Mouse (Mus musculus): ENCODE measurements at regions not wholly inside any gene's neighbourhood (a gene's known extent, or its start where the extent isn't known, plus 50 kb on each side); places are given as distances from the start of the nearest gene placed in this dataset.

GRCm38 (mm10) chr8:17782650-17783049 lies 1195.4 kb downstream of the Defb40 start:
- Histone ChIP-seq H3K4me3 (ENCODE audit: low read depth, low read length) (no peak overlapping the region), H3K4me1 (replicated peaks; ENCODE audit: control insufficient read depth, insufficient read depth, low read length) (no peaks in the 10 kb centered on the region), H3K4me2 (ENCODE audit: low read depth, low read length, severe bottlenecking) (no peak overlapping the region), H3K9ac (ENCODE audit: low read length) (no peak overlapping the region), H3K9me3 (ENCODE audit: control insufficient read depth, low read length) (no peaks in the 10 kb centered on the region), H3K36me3 (ENCODE audit: control insufficient read depth, insufficient read depth, low read length) (no peaks in the 10 kb centered on the region), H3K27me3 (ENCODE audit: control insufficient read depth, insufficient read depth, low read length) (no peaks in the 10 kb centered on the region), H3K27ac (ENCODE audit: low read depth, low read length) (no peak overlapping the region)
- no peak for ATAC-seq (replicated peaks; ENCODE audit: low FRiP score)
- WGBS, result 77% methylated on average over 1 of the region's 1 CpGs
- DNase-seq (ENCODE audit: low spot score), result no peak

DNA sequence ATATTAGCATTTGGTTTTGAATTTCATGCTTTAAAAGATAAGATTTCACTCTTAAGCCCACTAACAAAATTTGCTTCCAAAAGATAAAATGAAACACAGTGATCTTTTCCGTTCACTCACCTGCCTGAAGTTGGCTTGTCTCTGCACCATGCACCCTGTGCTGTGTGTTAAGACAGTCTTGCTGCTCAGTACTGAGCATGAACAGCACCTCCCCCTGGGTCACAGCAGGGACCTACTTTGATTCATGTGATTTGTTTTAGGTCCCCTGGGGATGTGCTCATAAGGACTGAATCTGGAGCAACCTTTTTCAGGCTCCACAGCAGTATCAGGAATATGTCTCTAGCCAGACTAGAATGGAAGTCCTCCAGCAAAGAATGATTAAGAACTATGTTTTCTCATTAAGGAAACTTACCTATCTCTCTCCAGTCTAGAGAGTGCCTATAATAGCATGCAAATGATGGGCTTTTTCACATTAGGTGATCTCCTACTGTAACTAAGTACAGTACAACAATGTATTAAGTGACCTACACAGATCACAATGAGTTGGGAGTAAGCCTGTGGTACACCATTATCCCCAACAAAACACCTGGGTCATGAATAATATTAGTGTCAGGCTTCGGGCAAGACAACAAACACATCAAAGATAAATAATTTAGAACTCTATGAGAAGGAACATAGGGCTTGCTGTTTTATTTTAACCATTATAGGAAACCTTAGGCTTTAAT lies 1196.3 kb downstream of the Defb40 start:
- H3K4me2 ChIP-seq (ENCODE audit: low read depth, low read length, severe bottlenecking), result no peak overlapping the region
- no peak overlapping the region for H3K4me3 ChIP-seq (ENCODE audit: low read depth, low read length)
- no peak overlapping the region for H3K9ac ChIP-seq (ENCODE audit: low read length)
- H3K9me3 ChIP-seq (ENCODE audit: control insufficient read depth, low read length), result no peaks in the 10 kb centered on the region
- WGBS, result 79% methylated on average over 2 of the region's 2 CpGs
- DNase-seq (ENCODE audit: low spot score) (no peak), ATAC-seq (replicated peaks; ENCODE audit: low FRiP score) (no peak)
- H3K4me1 ChIP-seq (replicated peaks; ENCODE audit: control insufficient read depth, insufficient read depth, low read length), result no peaks in the 10 kb centered on the region
- no peaks in the 10 kb centered on the region for H3K27me3 ChIP-seq (ENCODE audit: control insufficient read depth, insufficient read depth, low read length)
- no peaks in the 10 kb centered on the region for H3K36me3 ChIP-seq (ENCODE audit: control insufficient read depth, insufficient read depth, low read length)
- no peak overlapping the region for H3K27ac ChIP-seq (ENCODE audit: low read depth, low read length)

GRCm38 (mm10) chr8:17775411-17775810 lies 1202.6 kb downstream of the Defb40 start:
- Histone ChIP-seq H3K4me1 (replicated peaks; ENCODE audit: control insufficient read depth, insufficient read depth, low read length) (no peaks in the 10 kb centered on the region), H3K27me3 (ENCODE audit: control insufficient read depth, insufficient read depth, low read length) (no peaks in the 10 kb centered on the region), H3K36me3 (ENCODE audit: control insufficient read depth, insufficient read depth, low read length) (no peaks in the 10 kb centered on the region), H3K27ac (ENCODE audit: low read depth, low read length) (no peak overlapping the region), H3K4me3 (ENCODE audit: low read depth, low read length) (no peak overlapping the region), H3K9ac (ENCODE audit: low read length) (no peak overlapping the region), H3K4me2 (ENCODE audit: low read depth, low read length, severe bottlenecking) (no peak overlapping the region), H3K9me3 (ENCODE audit: control insufficient read depth, low read length) (no peaks in the 10 kb centered on the region)
- 60% methylated on average over 3 of the region's 3 CpGs for WGBS
- DNase-seq (ENCODE audit: low spot score) (no peak), ATAC-seq (replicated peaks; ENCODE audit: low FRiP score) (no peak)

- no peaks in the 10 kb centered on the region for H3K36me3 ChIP-seq (ENCODE audit: control insufficient read depth, insufficient read depth, low read length)
- 90% methylated on average over 1 of the region's 1 CpGs for WGBS
- no peak overlapping the region for H3K27ac ChIP-seq (ENCODE audit: low read depth, low read length)
- H3K27me3 ChIP-seq (ENCODE audit: control insufficient read depth, insufficient read depth, low read length), result no peaks in the 10 kb centered on the region
- no peak overlapping the region for H3K9ac ChIP-seq (ENCODE audit: low read length)
- no peak overlapping the region for H3K4me3 ChIP-seq (ENCODE audit: low read depth, low read length)
- DNase-seq (ENCODE audit: low spot score) (no peak), ATAC-seq (replicated peaks; ENCODE audit: low FRiP score) (no peak)
- H3K9me3 ChIP-seq (ENCODE audit: control insufficient read depth, low read length), result no peaks in the 10 kb centered on the region
- H3K4me2 ChIP-seq (ENCODE audit: low read depth, low read length, severe bottlenecking), result no peak overlapping the region
- H3K4me1 ChIP-seq (replicated peaks; ENCODE audit: control insufficient read depth, insufficient read depth, low read length), result no peaks in the 10 kb centered on the region
Observed at GRCm38 (mm10) chr8:17773311-17773710, 1204.7 kb downstream of the Defb40 start.

DNA sequence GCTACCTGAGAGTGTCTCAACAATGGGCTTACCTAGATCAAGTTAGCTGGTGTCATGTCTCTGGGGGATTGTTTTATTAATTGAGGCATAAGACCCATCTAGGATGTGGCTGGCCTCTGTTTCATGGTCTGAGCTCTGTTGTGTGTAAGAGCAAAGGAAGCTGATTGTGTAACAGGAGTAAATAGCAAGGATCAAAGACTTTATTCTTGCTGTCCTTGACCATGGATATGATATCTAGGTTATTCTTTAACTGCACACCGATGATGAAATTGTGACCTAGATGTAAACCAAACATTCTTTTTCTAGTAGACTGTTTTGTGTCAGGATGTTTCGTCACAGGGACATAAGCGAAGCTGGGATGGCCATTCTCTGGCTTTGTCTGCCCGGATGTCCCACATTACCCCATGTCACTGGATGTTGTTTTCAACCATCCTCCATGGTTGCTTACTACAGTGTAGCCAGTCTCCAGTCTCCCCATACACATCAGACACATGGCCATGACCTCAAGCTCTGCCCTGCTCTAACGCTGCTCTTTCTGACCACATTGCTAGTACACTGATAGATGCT lies 1210.5 kb downstream of the Defb40 start:
- Histone ChIP-seq H3K9ac (ENCODE audit: low read length) (no peak overlapping the region), H3K9me3 (ENCODE audit: control insufficient read depth, low read length) (no peaks in the 10 kb centered on the region), H3K4me3 (ENCODE audit: low read depth, low read length) (no peak overlapping the region), H3K36me3 (ENCODE audit: control insufficient read depth, insufficient read depth, low read length) (no peaks in the 10 kb centered on the region), H3K27ac (ENCODE audit: low read depth, low read length) (no peak overlapping the region), H3K27me3 (ENCODE audit: control insufficient read depth, insufficient read depth, low read length) (no peaks in the 10 kb centered on the region), H3K4me2 (ENCODE audit: low read depth, low read length, severe bottlenecking) (no peak overlapping the region), H3K4me1 (replicated peaks; ENCODE audit: control insufficient read depth, insufficient read depth, low read length) (no peaks in the 10 kb centered on the region)
- no peak for ATAC-seq (replicated peaks; ENCODE audit: low FRiP score)
- WGBS, result 92% methylated on average over 5 of the region's 5 CpGs
- no peak for DNase-seq (ENCODE audit: low spot score)

- Histone ChIP-seq H3K9ac (ENCODE audit: low read length) (no peak overlapping the region), H3K4me1 (replicated peaks; ENCODE audit: control insufficient read depth, insufficient read depth, low read length) (no peaks in the 10 kb centered on the region), H3K27ac (ENCODE audit: low read depth, low read length) (no peak overlapping the region), H3K4me2 (ENCODE audit: low read depth, low read length, severe bottlenecking) (no peak overlapping the region), H3K9me3 (ENCODE audit: control insufficient read depth, low read length) (no peaks in the 10 kb centered on the region), H3K4me3 (ENCODE audit: low read depth, low read length) (no peak overlapping the region), H3K36me3 (ENCODE audit: control insufficient read depth, insufficient read depth, low read length) (no peaks in the 10 kb centered on the region), H3K27me3 (ENCODE audit: control insufficient read depth, insufficient read depth, low read length) (no peaks in the 10 kb centered on the region)
- no peak for DNase-seq (ENCODE audit: low spot score)
- 88% methylated on average over 3 of the region's 3 CpGs for WGBS
- ATAC-seq (replicated peaks; ENCODE audit: low FRiP score), result no peak
Observed at GRCm38 (mm10) chr8:17724672-17725071, 1253.4 kb downstream of the Defb40 start.

DNA sequence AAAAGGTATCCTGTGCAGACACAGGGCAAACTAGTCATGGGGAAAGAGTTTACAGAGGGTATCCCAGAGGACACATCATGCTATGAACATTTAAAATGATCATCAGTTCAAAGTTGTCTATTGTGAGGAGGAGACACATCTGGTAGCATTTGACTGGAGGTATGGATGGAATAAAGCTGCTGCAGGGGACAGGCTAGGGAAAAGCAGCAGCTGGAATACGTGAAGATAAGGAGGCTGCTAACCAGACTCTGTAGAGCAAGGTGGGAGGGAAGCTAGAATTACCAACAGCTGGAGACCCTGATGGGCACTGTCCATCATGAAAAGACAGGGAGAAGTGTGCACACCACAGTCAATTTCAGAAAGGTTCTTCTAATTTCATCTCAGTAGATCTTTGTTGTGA lies 1268.9 kb downstream of the Defb40 start:
- no peak overlapping the region for H3K4me3 ChIP-seq (ENCODE audit: low read depth, low read length)
- DNase-seq (ENCODE audit: low spot score) (no peak), ATAC-seq (replicated peaks; ENCODE audit: low FRiP score) (no peak)
- H3K9ac ChIP-seq (ENCODE audit: low read length), result no peak overlapping the region
- no peak overlapping the region for H3K4me2 ChIP-seq (ENCODE audit: low read depth, low read length, severe bottlenecking)
- H3K4me1 ChIP-seq (replicated peaks; ENCODE audit: control insufficient read depth, insufficient read depth, low read length), result no peaks in the 10 kb centered on the region
- no peak overlapping the region for H3K27ac ChIP-seq (ENCODE audit: low read depth, low read length)
- no peaks in the 10 kb centered on the region for H3K36me3 ChIP-seq (ENCODE audit: control insufficient read depth, insufficient read depth, low read length)
- no peaks in the 10 kb centered on the region for H3K27me3 ChIP-seq (ENCODE audit: control insufficient read depth, insufficient read depth, low read length)
- no peaks in the 10 kb centered on the region for H3K9me3 ChIP-seq (ENCODE audit: control insufficient read depth, low read length)
- 70% methylated on average over 1 of the region's 1 CpGs for WGBS

DNA sequence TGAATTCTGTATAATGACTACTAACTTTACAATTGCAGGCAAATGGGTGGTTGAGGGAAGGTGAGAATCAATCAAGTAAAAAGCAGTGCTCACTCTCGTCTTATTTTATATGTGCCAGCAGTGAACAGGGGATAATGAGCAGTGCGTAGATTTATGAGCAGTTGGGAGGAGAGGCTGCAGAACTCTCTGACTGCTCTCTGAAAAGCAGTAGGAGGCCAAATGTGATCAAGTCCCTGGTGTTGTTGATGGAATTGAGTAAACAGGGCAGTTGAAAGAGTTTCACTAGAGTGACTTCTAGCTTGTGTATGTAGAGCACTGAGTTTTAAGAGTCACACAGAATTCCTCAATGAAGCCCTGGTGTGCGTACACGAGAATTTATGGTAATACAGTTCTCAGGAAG lies 1269.6 kb downstream of the Defb40 start:
- ATAC-seq (replicated peaks; ENCODE audit: low FRiP score), result no peak
- Histone ChIP-seq H3K4me1 (replicated peaks; ENCODE audit: control insufficient read depth, insufficient read depth, low read length) (no peaks in the 10 kb centered on the region), H3K36me3 (ENCODE audit: control insufficient read depth, insufficient read depth, low read length) (no peaks in the 10 kb centered on the region), H3K4me3 (ENCODE audit: low read depth, low read length) (no peak overlapping the region), H3K4me2 (ENCODE audit: low read depth, low read length, severe bottlenecking) (no peak overlapping the region), H3K9me3 (ENCODE audit: control insufficient read depth, low read length) (no peaks in the 10 kb centered on the region), H3K27me3 (ENCODE audit: control insufficient read depth, insufficient read depth, low read length) (no peaks in the 10 kb centered on the region), H3K27ac (ENCODE audit: low read depth, low read length) (no peak overlapping the region), H3K9ac (ENCODE audit: low read length) (no peak overlapping the region)
- WGBS, result 87% methylated on average over 4 of the region's 4 CpGs
- DNase-seq (ENCODE audit: low spot score), result no peak

GRCm38 (mm10) chr8:17704289-17704688 lies 1273.8 kb downstream of the Defb40 start:
- H3K4me3 ChIP-seq (ENCODE audit: low read depth, low read length), result no peak overlapping the region
- H3K9ac ChIP-seq (ENCODE audit: low read length), result no peak overlapping the region
- ATAC-seq (replicated peaks; ENCODE audit: low FRiP score) (no peak), DNase-seq (ENCODE audit: low spot score) (no peak)
- H3K36me3 ChIP-seq (ENCODE audit: control insufficient read depth, insufficient read depth, low read length), result no peaks in the 10 kb centered on the region
- H3K27ac ChIP-seq (ENCODE audit: low read depth, low read length), result no peak overlapping the region
- 75% methylated on average over 1 of the region's 1 CpGs for WGBS
- H3K4me1 ChIP-seq (replicated peaks; ENCODE audit: control insufficient read depth, insufficient read depth, low read length), result no peaks in the 10 kb centered on the region
- no peak overlapping the region for H3K4me2 ChIP-seq (ENCODE audit: low read depth, low read length, severe bottlenecking)
- H3K9me3 ChIP-seq (ENCODE audit: control insufficient read depth, low read length), result no peaks in the 10 kb centered on the region
- no peaks in the 10 kb centered on the region for H3K27me3 ChIP-seq (ENCODE audit: control insufficient read depth, insufficient read depth, low read length)

Data from forebrain, embryonic 11.5 days (tissue).